Mouse (Mus musculus) lung, adult 18-20 months (tissue): ENCODE results near the gene Nutf2-ps1.
A peak's percentile ranks its signal among the peaks of the same experiment; 100 is the strongest.

Experiments used
- DNase-seq, 2 experiments: peaks; one replicate each; pipeline ENCODE4 v3.0.0; 2022; ENCODE audit warnings: mixed read lengths in 2 of 2

Gene Nutf2-ps1

DNA sequence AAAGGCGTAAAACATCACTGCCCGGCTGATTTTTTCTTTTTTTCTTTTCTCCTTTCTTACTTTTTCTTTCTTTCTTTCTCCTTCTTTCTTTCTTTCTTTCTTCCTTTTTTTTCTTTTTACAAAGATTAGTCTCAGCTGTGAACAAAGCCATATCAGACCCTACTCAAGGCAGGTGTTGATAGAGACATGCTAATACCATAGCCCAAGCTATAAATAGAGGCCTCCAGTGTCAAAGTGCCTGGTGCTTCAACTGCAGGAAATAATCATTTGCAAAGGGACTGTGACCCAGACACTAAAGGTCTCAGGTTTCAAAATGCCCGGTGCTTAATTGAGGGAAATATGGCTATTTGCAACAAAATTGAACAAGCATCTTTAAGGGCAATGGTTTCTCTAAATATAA, 20.3 kb downstream of the Nutf2-ps1 start:
- no peak for DNase-seq

DNA sequence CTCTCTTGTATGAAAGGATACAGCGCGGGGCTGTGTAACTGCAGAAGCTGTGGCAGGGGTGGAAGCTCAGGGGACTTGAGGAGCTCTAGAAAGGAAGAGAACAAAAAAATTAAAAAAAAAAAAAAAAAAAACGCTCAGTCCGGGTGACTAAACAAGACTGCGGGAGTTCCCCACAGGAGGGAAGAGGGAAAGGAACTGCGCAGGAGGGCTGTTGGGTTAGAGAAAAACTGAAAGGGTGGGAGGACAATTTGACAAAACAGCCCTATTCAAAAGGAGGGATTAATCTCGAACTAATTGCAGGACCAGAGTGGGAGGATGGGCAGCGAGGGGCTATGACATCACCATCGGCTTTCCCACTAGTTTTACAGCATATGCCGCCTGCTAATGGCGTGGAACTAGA, 21.0 kb downstream of the Nutf2-ps1 start:
- DNase-seq = no peak

DNA sequence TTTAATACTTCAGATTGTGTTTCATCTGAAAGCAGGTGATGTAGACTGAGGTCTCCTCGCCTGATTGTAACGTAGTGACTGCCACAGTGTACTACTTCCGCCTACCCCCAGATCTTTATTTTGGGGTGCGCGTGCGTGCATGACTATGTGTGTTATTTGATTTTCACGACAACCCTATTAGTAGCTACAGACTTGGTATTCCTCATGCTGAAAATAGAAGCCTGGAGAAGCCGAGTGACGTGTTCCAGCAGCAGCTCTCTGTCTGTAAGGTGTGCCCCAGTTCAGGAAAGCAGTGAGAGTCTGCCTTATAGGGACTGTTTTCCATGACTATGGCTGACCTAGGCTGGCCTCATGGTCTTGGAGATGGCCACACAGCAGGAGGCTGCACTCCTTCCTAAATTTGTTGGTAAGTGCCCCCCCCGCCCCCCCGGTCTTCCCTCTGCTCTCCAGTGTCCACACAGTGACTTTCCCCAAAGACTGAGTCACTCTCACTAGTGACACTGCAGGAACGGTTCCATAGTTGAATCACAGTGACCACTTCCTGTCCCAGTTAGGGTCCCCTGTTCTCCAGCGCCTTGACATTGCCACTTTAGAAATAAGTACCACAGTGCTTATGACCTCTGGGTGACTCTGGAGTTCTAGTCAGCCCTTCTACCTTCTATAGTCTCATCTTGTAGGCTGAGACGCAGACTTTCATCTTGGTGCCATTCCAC, 23.1 kb downstream of the Nutf2-ps1 start:
- no peak for DNase-seq

DNA sequence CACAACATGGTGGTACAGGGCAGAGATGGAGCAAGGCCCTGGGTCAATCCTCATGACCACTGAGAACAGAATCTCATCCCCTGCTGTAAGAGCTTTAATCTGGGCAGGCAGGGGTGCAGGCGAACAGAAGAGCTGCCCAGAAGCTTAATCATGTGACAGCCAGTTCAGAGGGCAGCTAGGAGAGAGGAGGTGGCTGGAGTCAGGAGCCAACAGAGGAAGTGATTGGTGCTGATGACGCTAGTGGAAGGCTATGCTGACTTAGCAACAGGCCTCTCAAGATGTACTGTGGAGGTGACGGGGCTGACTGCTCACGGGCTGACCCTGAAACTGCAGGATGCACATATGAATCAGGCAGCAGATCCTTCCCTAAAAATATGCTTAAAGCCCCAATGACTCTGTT, 24.7 kb downstream of the Nutf2-ps1 start:
- no peak for DNase-seq

DNA sequence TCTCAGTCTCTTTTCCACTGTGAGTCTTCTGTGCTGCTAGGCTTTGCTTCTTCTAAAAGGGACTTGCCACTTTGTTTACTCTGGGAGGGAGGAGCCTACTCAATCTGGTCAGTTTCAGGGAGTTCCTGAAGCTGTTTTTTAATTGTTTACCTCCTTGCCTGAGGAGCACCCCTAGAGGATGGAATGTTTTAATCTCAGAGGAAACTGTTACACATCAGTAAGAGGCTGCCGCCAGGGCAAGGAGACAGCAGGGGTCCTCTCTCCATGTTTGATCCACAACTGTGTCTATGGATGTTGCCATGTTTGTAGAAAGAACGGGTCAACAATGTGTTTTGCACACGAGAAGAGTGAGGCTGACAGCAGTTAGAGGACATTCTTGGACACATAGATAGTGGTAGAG, 28.4 kb downstream of the Nutf2-ps1 start:
- DNase-seq = no peak

DNA sequence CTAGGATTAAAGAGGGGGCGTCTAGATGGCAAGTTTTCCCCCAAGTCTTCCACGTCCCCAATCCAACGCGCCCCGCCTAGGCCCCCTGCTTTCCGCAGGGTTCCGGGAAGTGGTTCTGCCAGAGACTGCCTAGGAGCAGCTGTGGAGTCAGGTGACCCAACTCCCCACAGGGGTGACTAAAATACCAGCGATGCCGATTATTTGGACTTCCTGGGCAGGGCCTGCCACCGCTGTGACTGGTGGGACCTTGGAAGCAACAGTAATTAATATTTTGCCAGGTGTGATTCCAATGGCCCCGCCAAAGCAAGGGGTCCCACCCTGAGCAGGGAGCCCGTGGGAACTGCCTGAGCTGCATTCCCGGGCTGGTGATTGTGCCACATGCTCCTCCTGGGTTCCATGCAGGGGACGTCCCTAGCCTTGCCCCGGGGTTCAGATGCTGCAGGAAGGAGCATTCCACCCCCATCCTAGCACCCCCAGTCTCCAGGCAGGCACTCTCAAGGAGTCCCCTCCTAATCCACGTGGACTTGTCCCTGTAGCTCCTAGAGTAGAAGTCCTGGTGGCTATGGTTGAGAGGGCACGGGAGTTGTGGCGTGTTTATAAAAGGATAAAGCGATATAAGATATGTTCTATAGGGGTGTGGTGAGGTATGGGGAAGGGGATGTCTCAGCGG, 31.5 kb downstream of the Nutf2-ps1 start:
- DNase-seq = peak in 1 of 2 experiments; percentile 24

DNA sequence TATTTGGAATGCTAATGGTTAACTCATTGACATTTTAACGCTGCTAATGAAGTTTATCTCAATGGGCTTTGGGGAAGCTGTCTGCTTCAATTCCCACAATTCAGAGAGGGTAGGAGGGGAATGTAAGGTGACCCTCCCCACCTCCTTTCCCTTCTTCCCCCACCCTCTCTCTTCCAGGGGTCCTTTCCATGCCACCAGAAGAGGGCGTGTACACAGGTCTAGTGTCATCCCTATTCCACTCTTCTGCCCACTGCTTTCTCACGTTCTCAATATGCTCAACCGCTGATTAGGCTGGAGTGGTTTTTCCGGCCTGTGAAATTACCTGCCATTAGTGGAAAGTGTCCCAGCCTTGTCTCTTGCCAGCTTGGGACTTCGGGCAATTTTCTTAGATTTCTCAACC, 32.0 kb downstream of the Nutf2-ps1 start:
- no peak for DNase-seq

DNA sequence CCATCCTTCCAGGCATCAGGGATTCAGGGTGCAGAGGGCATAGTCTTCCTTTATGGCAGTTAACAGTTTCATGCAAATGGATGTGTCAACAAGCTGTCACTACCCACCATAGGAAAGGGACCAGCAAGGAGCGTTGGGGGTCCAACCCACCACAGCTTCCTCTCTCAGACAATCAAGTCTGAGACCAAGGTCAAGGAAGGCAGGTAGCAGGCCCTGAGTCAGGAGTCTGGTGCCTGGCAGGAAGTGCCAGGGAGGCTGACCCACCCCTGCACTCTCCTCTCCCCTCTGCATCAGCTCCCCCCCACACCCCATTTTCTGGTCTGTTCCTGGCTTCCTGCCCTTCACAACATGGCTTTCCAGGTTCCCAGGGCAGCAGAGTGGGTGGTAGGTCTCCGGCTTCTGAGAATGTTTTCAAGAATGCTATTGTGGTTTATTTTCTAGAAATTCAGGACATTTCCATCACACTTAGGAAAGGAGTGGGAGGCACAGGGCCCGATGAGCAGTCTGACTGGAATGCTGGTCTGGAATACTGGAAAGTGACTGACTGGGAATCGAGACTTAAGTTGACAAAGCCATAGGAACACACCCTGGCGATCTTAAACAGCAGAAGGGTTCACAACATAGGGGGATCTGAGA, 33.8 kb downstream of the Nutf2-ps1 start:
- no peak for DNase-seq

DNA sequence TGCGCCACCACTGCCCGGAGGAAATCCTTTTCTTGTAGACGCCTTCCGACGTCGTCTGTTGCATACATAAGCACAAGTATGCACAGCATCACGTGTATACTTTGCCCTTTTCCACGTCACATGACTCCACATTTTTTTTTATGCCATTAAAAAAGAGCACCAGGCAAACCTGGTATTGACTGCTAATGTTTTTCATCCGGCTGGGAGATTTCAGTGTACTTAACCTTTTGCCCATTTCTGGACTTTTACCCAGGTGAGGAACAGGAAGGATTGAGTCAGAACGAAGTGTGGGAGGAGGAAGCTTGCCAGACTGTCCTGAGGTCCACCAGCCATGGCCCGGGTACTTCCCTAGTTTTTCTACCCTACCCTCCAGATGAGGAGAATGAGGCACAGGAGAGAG, 34.5 kb downstream of the Nutf2-ps1 start:
- DNase-seq = peak in 1 of 2 experiments; percentile 31

DNA sequence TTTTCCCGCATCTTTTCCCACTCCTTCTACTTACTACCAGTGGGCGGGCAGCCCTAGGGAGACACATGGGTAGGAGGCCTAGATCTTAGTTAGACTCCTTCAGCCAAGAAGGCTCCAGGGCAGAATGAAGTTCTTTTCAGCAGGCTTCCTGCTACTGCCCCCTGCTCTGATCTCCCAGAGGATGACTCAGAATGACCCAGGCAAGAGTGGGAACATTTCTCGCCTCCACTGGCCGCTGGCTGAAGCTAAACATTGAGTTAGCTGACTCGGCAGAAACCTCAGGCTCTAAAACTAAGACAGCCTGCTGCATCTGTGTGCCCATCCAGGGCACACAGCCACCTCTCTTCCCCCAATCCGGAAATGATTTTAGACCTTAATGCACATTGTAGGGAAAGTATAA, 36.1 kb downstream of the Nutf2-ps1 start:
- DNase-seq = no peak

DNA sequence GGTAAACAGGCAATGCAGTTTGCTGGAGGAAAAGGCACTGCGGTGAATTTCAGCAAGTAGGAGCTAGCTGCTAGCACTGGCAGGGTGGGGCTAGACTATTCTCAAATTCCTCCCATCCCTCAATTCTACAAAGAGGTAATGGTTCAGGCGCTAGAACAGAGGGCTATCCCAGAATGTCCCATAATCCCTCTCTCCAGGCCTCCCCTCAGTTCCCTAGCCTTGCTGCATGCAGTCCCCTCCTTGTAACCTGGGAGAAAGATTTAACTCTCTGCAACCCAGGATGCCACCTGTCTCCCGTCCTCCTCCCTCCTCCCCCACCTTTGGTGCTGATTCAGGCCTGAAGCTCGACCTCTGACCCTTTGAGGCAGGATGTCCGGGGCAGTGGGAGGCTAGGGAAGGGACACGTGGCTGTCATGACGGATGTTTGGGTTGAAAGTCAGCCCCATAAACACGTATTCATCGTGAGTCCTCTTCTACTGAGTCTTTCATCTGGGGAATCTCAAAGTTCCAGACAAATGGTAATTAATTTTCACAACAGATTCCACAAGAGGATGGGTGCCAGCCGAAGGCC, 36.6 kb downstream of the Nutf2-ps1 start:
- no peak for DNase-seq

DNA sequence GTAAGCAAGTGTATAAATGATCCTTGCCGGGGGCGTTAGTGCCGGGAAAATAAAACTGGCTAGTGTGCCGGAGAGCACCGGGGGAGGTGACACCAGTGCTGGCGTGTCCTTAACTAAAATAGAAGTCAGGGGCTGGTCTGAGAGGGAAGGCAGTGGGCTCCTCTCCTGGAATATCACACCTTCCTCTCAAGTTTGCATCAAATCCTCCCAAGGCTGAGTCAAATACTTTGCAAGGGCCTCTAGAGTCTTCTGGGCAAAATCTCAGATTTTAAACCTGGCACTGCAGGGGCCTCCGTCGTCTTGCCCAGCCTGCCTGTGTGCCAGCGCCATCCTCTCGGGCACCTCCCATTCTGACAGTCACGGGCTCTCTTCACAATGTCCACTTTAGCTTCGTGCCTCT, 37.9 kb downstream of the Nutf2-ps1 start:
- no peak for DNase-seq

DNA sequence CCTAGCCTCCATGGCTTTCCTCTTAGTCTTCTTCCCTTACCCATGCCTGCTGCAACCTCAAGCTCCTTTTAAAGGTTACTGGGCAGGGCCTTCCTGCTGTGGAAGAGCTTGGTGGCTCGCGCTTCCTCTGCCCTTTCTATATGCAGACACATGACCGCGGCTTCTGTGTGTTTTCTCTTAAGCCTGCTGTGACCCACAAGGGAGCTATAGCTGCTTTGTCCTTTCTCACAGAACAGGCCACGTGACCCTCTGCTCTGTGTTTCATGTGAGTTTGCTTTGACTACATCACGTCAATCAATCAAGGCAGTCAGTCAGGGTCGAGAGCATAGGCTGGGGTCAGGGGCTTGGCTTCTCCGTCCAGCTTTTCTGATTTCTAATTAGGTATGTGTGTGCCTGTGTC, 41.3 kb downstream of the Nutf2-ps1 start:
- DNase-seq = no peak

DNA sequence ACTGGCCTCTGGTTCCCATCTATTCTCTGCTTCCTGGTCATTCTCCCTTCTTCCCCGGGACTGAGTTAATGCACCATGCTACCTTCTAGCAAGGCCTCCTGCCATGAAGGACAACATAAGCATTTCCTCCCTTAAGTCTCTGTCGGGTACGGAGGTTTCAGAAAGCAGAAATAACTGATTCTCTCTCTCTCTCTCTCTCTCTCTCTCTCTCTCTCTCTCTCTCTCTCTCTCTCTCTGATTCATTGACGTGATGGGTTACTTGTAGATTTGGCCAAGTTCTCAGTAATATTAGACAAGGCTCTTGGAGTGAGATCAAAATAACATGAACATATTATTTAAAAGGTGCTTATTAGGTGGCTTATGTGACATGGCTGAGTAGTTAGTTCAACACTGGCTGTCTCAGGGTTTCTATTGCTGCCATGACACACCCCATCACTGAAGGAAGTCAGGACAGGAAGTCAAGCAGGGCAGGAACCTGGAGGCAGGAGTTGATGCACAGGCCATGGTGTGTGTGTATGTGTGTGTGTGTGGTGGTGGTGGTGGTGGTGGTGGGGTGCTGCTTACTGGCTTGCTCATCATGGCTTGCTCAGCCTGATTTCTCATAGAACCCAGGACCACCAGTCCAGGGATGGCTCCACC, 43.8 kb downstream of the Nutf2-ps1 start:
- no peak for DNase-seq

DNA sequence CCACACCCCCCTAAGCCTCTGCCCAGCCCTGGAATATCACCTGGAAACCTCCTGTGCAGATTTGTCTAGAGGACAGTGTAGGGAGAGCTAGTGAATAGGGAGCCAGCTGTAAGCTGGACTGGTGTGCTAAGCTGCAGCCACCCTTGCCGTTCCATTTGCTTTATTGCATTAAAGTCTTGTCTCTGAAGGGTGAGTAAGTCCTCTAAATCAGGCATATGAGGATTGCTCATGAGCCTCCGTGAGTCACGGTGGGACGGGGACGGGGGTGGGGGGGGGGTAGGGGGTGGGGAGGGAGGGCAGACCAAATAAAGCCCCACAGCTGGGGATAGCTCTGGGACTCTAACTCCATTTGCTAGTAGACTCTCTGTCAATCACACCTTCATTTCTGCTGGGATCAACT, 45.3 kb downstream of the Nutf2-ps1 start:
- DNase-seq = no peak

DNA sequence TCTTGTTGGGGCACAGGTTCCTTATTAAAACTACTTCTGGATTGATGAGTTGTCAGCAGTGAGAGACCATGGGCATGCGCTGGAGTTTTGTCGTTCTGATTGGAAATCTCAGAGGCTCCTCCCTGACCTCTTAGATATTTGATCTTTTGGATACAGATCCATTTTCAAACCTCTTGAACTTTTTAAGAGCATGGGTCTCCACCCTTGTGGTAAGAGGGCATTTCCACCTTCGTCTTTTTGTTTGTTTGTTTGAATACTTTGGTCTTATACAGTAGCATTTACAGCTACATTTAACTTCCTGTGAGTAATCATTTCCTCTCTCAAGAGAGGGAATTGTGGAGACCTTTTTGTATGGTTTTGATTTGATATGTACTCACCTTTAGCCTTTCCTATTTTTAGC, 49.6 kb downstream of the Nutf2-ps1 start:
- DNase-seq = no peak

DNA sequence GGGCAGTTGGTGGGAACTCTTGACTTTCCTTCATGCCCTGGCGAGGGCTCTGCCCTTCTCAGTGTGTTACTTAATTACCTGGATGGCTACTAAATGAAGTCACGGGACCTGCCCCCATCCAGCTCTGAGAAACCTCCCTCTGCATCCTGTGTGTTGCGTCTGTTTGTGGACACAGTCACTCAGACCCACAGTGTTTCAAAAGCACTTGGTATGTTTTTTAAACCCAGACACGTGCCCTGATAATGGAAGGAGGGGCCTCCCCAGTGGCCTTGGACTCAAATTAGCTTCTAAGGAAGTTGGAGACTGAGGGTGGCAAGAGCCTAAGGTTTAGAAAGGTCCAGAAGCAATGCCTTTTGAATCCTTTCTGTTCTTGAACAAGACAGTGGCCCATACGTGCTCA, 50.1 kb downstream of the Nutf2-ps1 start:
- peak; percentile 64 to 75 for DNase-seq
